ENCODE assay signal across 21 mouse cellular contexts in genomic region chr1:144498051-144498450, GRCm38 (mm10).
A peak's percentile ranks its signal among the peaks of the same experiment; 100 is the strongest.
DNase-seq lines count a peak whose midpoint lies in the region; ATAC-seq and TF ChIP-seq lines count a peak whose summit lies in the region.
"Had no signal": no experiment of that assay in that cellular context is flagged by ENCODE, and none has a peak within 500 bp of the region (broad histone marks: within the 10 kb centered on the region; RNA-seq: fewer than 3 reads in every experiment).

No protein-coding gene starts in this region.

- TF ChIP-seq POLR2A in brain, embryonic 14.5 days (IDR thresholded peaks at IDR 0.05; ENCODE audit: borderline replicate concordance, extremely low read depth, insufficient read depth, insufficient read length, poor library complexity, severe bottlenecking), result no peak

- no peak overlapping the region for H3K9ac ChIP-seq in forebrain, embryonic 15.5 days (replicated peaks)
- H3K9ac ChIP-seq in forebrain, embryonic 12.5 days, result no peak overlapping the region
- H3K9ac ChIP-seq in midbrain, embryonic 11.5 days (ENCODE audit: low read length), result no peak overlapping the region
- no peak overlapping the region for H3K9ac ChIP-seq in midbrain, embryonic 13.5 days (replicated peaks)
- H3K9ac ChIP-seq: heart, embryonic 13.5 days; hindbrain, embryonic 14.5 days had no signal

- H3K9me3 ChIP-seq in forebrain, embryonic 15.5 days, result no peaks in the 10 kb centered on the region
- no peaks in the 10 kb centered on the region for H3K9me3 ChIP-seq in forebrain, embryonic 12.5 days
- H3K9me3 ChIP-seq in midbrain, embryonic 11.5 days (ENCODE audit: control insufficient read depth, low read length), result no peaks in the 10 kb centered on the region
- H3K9me3 ChIP-seq in midbrain, embryonic 13.5 days, result no peaks in the 10 kb centered on the region
- H3K9me3 ChIP-seq: embryonic facial prominence, embryonic 10.5 days; G1E; heart, embryonic 13.5 days had no signal

- intact Hi-C loops in heart, postnatal 25 days (cut with DNase I), result no loop called here
- intact Hi-C loops in heart, postnatal 36 days (cut with DNase I), result no loop called here

- no peak overlapping the region for H3K4me3 ChIP-seq in forebrain, embryonic 15.5 days
- H3K4me3 ChIP-seq in forebrain, embryonic 12.5 days (replicated peaks), result no peak overlapping the region
- H3K4me3 ChIP-seq in midbrain, embryonic 11.5 days (ENCODE audit: low read depth, low read length), result no peak overlapping the region
- no peak overlapping the region for H3K4me3 ChIP-seq in midbrain, embryonic 13.5 days (replicated peaks)
- H3K4me3 ChIP-seq: embryonic facial prominence, embryonic 10.5 days; heart, embryonic 13.5 days had no signal

- peak; percentile 44 for DNase-seq in midbrain, embryonic 11.5 days (ENCODE audit: low spot score, missing footprints)
- DNase-seq in 3T3-L1 (ENCODE audit: low read depth, low spot score), result peak; percentile 18
- peak; percentile 30 for DNase-seq in brain, embryonic 14.5 days (ENCODE audit: low read depth)
- DNase-seq in heart, postnatal 25 days (ENCODE audit: low spot score), result no peak
- DNase-seq in heart, postnatal 36 days, result no peak
- DNase-seq: adrenal gland, postnatal 14 days; B cell, adult 2 months; cerebellum, adult 2 months; cerebellum, postnatal 10 days; gastrocnemius, postnatal 36 days; heart, adult 11 months; kidney, adult 2 months had no signal

- H3K27me3 ChIP-seq in forebrain, embryonic 15.5 days, result no peaks in the 10 kb centered on the region
- H3K27me3 ChIP-seq in forebrain, embryonic 12.5 days, result no peaks in the 10 kb centered on the region
- H3K27me3 ChIP-seq in midbrain, embryonic 11.5 days (ENCODE audit: control insufficient read depth, insufficient read depth, low read length), result no peaks in the 10 kb centered on the region
- no peaks in the 10 kb centered on the region for H3K27me3 ChIP-seq in midbrain, embryonic 13.5 days
- H3K27me3 ChIP-seq: heart, embryonic 13.5 days had no signal

- no peak overlapping the region for H3K4me2 ChIP-seq in forebrain, embryonic 15.5 days (replicated peaks)
- H3K4me2 ChIP-seq in forebrain, embryonic 12.5 days, result no peak overlapping the region
- no peak overlapping the region for H3K4me2 ChIP-seq in midbrain, embryonic 11.5 days
- H3K4me2 ChIP-seq in midbrain, embryonic 13.5 days (replicated peaks), result no peak overlapping the region
- H3K4me2 ChIP-seq: heart, embryonic 13.5 days; hindbrain, embryonic 14.5 days had no signal

- H3K4me1 ChIP-seq in forebrain, embryonic 15.5 days, result peaks cover 11% of the 10 kb centered on the region
- no peaks in the 10 kb centered on the region; the same call in 1 of the 2 replicates for H3K4me1 ChIP-seq in forebrain, embryonic 12.5 days
- H3K4me1 ChIP-seq in midbrain, embryonic 11.5 days (ENCODE audit: control insufficient read depth, insufficient read depth, low read length), result no peaks in the 10 kb centered on the region
- no peaks in the 10 kb centered on the region for H3K4me1 ChIP-seq in midbrain, embryonic 13.5 days (replicated peaks)
- H3K4me1 ChIP-seq: embryonic facial prominence, embryonic 10.5 days had no signal

- 0 out of 2 replicates have a peak, but pooled peaks have one; percentile 23 for ATAC-seq in forebrain, embryonic 15.5 days (replicated peaks)
- no peak for ATAC-seq in forebrain, embryonic 12.5 days (ENCODE audit: low FRiP score)
- no peak for ATAC-seq in midbrain, embryonic 11.5 days (ENCODE audit: low FRiP score)
- no peak for ATAC-seq in midbrain, embryonic 13.5 days
- ATAC-seq: CD4-positive, CD25-positive, alpha-beta regulatory T cell, adult 4 months; intestine, embryonic 16.5 days had no signal

- TF ChIP-seq CTCF in brain, embryonic 14.5 days (IDR thresholded peaks at IDR 0.05; ENCODE audit: borderline replicate concordance, extremely low read depth, insufficient read depth, insufficient read length), result no peak

- WGBS in forebrain, embryonic 15.5 days, result 24% methylated on average over 3 of the region's 3 CpGs
- WGBS in forebrain, embryonic 12.5 days, result 43% methylated on average over 3 of the region's 3 CpGs
- WGBS in midbrain, embryonic 11.5 days, result 61% methylated on average over 3 of the region's 3 CpGs
- WGBS in midbrain, embryonic 13.5 days, result 52% methylated on average over 3 of the region's 3 CpGs

- H3K27ac ChIP-seq in forebrain, embryonic 15.5 days (replicated peaks), result no peak overlapping the region
- no peak overlapping the region for H3K27ac ChIP-seq in forebrain, embryonic 12.5 days
- no peak overlapping the region for H3K27ac ChIP-seq in midbrain, embryonic 11.5 days (ENCODE audit: low read depth, low read length)
- no peak overlapping the region for H3K27ac ChIP-seq in midbrain, embryonic 13.5 days
- H3K27ac ChIP-seq: embryonic facial prominence, embryonic 10.5 days; heart, embryonic 13.5 days; hindbrain, embryonic 14.5 days had no signal

- no peaks in the 10 kb centered on the region for H3K36me3 ChIP-seq in forebrain, embryonic 15.5 days
- H3K36me3 ChIP-seq in forebrain, embryonic 12.5 days (replicated peaks), result no peaks in the 10 kb centered on the region
- H3K36me3 ChIP-seq in midbrain, embryonic 11.5 days (ENCODE audit: control insufficient read depth, insufficient read depth, low read length), result no peaks in the 10 kb centered on the region
- no peaks in the 10 kb centered on the region for H3K36me3 ChIP-seq in midbrain, embryonic 13.5 days
- H3K36me3 ChIP-seq: embryonic facial prominence, embryonic 10.5 days; G1E; heart, embryonic 13.5 days had no signal

Comparison
In these comparisons a context has a peak if more than half of its experiments do, and no peak if none do; other contexts are left out.
1. DNase-seq: peak in midbrain, embryonic 11.5 days (single experiment), 3T3-L1 (single experiment) and brain, embryonic 14.5 days (single experiment); none in heart, postnatal 25 days (single experiment) and heart, postnatal 36 days (0 of 2).